Mouse (Mus musculus) heart, adult 2 months (tissue): Measurements from ENCODE around the gene Acaca. TPM values are rescaled to one million over a fixed set of nuclear protein-coding genes. Genes with fewer than 3 reads are reported as not detected.

ENCODE experiments used
- DNase-seq, 2 experiments: peaks; one replicate each; pipeline ENCODE4 v3.0.0; 2021
- H3K27ac ChIP-seq: fragments of 200-600 bp; 2 replicates; pipeline ENCODE4 v1.8.1; 2022
- H3K27me3 ChIP-seq: fragments of 200-500 bp; 2 replicates; pipeline ENCODE4 v1.6.1; 2012; ENCODE audit warnings: mild to moderate bottlenecking, low read length, inconsistent platforms, mixed read lengths; ENCODE audit not compliant: control insufficient read depth, insufficient read depth
- H3K36me3 ChIP-seq: fragments of 200-500 bp; 2 replicates; pipeline ENCODE4 v1.6.1; 2012; ENCODE audit warnings: low read length, inconsistent platforms; ENCODE audit not compliant: control insufficient read depth, insufficient read depth
- H3K4me1 ChIP-seq: fragments of 200-500 bp; 2 replicates; pipeline ENCODE4 v1.6.1; 2011; ENCODE audit warnings: low read length; ENCODE audit not compliant: control insufficient read depth, insufficient read depth
- H3K4me3 ChIP-seq: fragments of 200-600 bp; 2 replicates; pipeline ENCODE4 v1.8.1; 2022
- H3K79me2 ChIP-seq: fragments of 200-500 bp; replicated peaks from 2 replicates; pipeline ENCODE4 v1.6.1; 2012; ENCODE audit warnings: mild to moderate bottlenecking, inconsistent platforms, low read length, moderate library complexity, mixed read lengths; ENCODE audit not compliant: control insufficient read depth, insufficient read depth
- H3K9ac ChIP-seq: fragments of 200-500 bp; 2 replicates; pipeline ENCODE4 v1.6.1; 2012; ENCODE audit warnings: low read depth, mild to moderate bottlenecking, control low read depth, inconsistent platforms, low read length, mixed read lengths
- CTCF ChIP-seq: fragments of 200-600 bp; IDR thresholded peaks from 2 replicates; pipeline ENCODE4 v1.8.1; 2022; ENCODE audit warnings: antibody characterized with exemption, mild to moderate bottlenecking, moderate library complexity
- EP300 ChIP-seq: fragments of 200-500 bp; IDR thresholded peaks from 2 replicates; pipeline ENCODE4 v1.6.1; 2011; ENCODE audit warnings: low read depth, low read length, control low read depth; ENCODE audit not compliant: insufficient read depth
- POLR2A ChIP-seq: fragments of 200-500 bp; IDR thresholded peaks from 2 replicates; pipeline ENCODE4 v1.6.1; 2011; ENCODE audit warnings: mild to moderate bottlenecking, low read depth, low read length, control low read depth; ENCODE audit not compliant: insufficient read depth
- WGBS: fragments of 180-500 bp; shearing (Covaris S2); methylation state at CpG from one replicate; pipeline ENCODE4 v1.1.7; 2018; 5-methylcytosine and 5-hydroxymethylcytosine counted together
- intact Hi-C: fragments of 180-260 bp; cut with DNase I; formaldehyde crosslinking; loops from one replicate; pipeline ENCODE4 v1.15.1; 2025
- polyA plus RNA-seq: library from polyadenylated mRNA; depleted of rRNA; stranded (reverse); fragments of >200 nt; gene quantifications from 2 replicates; pipeline ENCODE4 v1.2.3, GENCODE M21; 2012
- total RNA-seq, 2 experiments: library from RNA; stranded (reverse); gene quantifications; 2 replicates each; pipeline ENCODE4 v1.2.3; 2021

Gene Acaca
- total and polyA plus RNA-seq, 3 experiments, result 19.4 to 25.9 (median 20.0) TPM

DNA sequence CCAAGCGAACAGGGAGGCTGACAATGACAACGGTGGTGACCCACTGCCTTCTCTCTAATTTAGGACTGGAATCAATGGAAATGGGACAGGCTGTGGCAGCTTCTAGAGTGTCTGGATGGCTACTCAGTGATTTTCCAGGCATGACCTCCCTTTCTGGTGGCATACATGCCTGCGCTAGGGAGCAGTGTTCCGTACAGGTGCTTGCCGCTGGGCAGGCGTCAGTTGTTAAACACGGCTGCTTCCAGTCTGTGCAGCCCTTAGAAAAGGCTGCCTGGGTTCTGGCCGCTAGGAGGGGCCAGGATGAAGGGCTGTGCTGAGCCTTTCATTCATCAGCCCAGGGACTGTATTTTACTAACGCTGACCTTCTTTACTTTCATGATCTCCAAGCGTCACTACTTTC lies 63.8 kb downstream of the Acaca start:
- no peak for TF ChIP-seq CTCF
- intact Hi-C loops, result no loop called here
- Histone ChIP-seq H3K27ac (no peak overlapping the region), H3K9ac (no peak overlapping the region), H3K4me1 (no peaks in the 10 kb centered on the region), H3K36me3 (no peaks in the 10 kb centered on the region), H3K4me3 (no peak overlapping the region), H3K79me2 (no peaks in the 10 kb centered on the region), H3K27me3 (no peaks in the 10 kb centered on the region)
- 81% methylated on average over 10 of the region's 10 CpGs for WGBS
- DNase-seq, result no peak

GRCm38 (mm10) chr11:84194751-84195150 lies 65.3 kb downstream of the Acaca start:
- no peaks in the 10 kb centered on the region for H3K79me2 ChIP-seq
- intact Hi-C loops, result no loop called here
- TF ChIP-seq CTCF, result no peak
- TF ChIP-seq POLR2A, result no peak
- TF ChIP-seq EP300, result no peak
- H3K4me1 ChIP-seq, result no peaks in the 10 kb centered on the region
- H3K27ac ChIP-seq, result no peak overlapping the region
- WGBS, result 81% methylated on average over 3 of the region's 3 CpGs
- no peak for DNase-seq
- no peaks in the 10 kb centered on the region for H3K27me3 ChIP-seq
- no peak overlapping the region for H3K9ac ChIP-seq
- H3K4me3 ChIP-seq, result no peak overlapping the region
- no peaks in the 10 kb centered on the region for H3K36me3 ChIP-seq

GRCm38 (mm10) chr11:84197607-84198402 lies 68.3 kb downstream of the Acaca start:
- intact Hi-C loops, result no loop called here

GRCm38 (mm10) chr11:84205776-84206175 lies 76.3 kb downstream of the Acaca start:
- no peaks in the 10 kb centered on the region for H3K4me1 ChIP-seq
- no peak overlapping the region for H3K9ac ChIP-seq
- no peak for DNase-seq
- H3K4me3 ChIP-seq, result no peak overlapping the region
- TF ChIP-seq EP300, result no peak
- no peak for TF ChIP-seq CTCF
- no peak for TF ChIP-seq POLR2A
- H3K36me3 ChIP-seq, result no peaks in the 10 kb centered on the region
- no peak overlapping the region for H3K27ac ChIP-seq
- intact Hi-C loops, result no loop called here
- no peaks in the 10 kb centered on the region for H3K79me2 ChIP-seq
- no peaks in the 10 kb centered on the region for H3K27me3 ChIP-seq
- 56% methylated on average over 4 of the region's 4 CpGs for WGBS

More at GRCm38 (mm10) chr11:84197607-84198402, 68.3 kb downstream of the Acaca start:
- no peaks in the 10 kb centered on the region for H3K79me2 ChIP-seq
- WGBS, result 64% methylated on average over 3 of the region's 3 CpGs
- H3K36me3 ChIP-seq, result no peaks in the 10 kb centered on the region
- H3K27me3 ChIP-seq, result no peaks in the 10 kb centered on the region
- peak; percentile 51 to 68 for DNase-seq
- H3K27ac ChIP-seq, result no peak overlapping the region
- H3K9ac ChIP-seq, result no peak overlapping the region
- no peaks in the 10 kb centered on the region for H3K4me1 ChIP-seq
- no peak overlapping the region for H3K4me3 ChIP-seq
- no peak for TF ChIP-seq CTCF
- peak; percentile 74 for TF ChIP-seq EP300

- no peak overlapping the region for H3K9ac ChIP-seq
- no peaks in the 10 kb centered on the region for H3K36me3 ChIP-seq
- H3K27ac ChIP-seq, result no peak overlapping the region
- no peak for TF ChIP-seq POLR2A
- no peak for TF ChIP-seq CTCF
- no peak for TF ChIP-seq EP300
- no peaks in the 10 kb centered on the region for H3K79me2 ChIP-seq
- intact Hi-C loops, result no loop called here
- H3K4me3 ChIP-seq, result no peak overlapping the region
- DNase-seq, result no peak
- H3K27me3 ChIP-seq, result no peaks in the 10 kb centered on the region
- 98% methylated on average over 6 of the region's 6 CpGs for WGBS
- no peaks in the 10 kb centered on the region for H3K4me1 ChIP-seq
Observed at GRCm38 (mm10) chr11:84210876-84211275, 81.4 kb downstream of the Acaca start.

DNA sequence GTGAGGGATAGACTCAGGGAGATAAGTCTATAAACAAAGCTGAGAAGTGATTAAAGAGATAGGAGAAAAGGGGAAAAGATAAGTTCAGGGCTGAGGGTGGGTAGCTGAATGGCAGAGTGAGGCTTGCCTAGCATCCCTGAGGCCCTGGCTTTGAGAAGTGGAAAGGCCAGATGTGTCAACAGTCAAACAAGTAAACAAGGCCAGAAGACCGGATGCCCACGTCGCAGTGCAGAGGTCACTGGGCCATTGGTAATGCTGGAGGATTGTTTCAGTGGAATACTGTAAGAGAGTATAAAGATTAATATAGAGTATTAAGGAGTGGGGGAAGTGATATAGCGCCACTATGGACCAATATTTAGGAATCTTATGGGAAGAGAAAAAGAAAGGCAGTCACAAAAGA lies 89.5 kb downstream of the Acaca start:
- Histone ChIP-seq H3K79me2 (no peaks in the 10 kb centered on the region), H3K4me3 (no peak overlapping the region), H3K27me3 (no peaks in the 10 kb centered on the region), H3K4me1 (no peaks in the 10 kb centered on the region), H3K36me3 (no peaks in the 10 kb centered on the region), H3K27ac (no peak overlapping the region), H3K9ac (no peak overlapping the region)
- intact Hi-C loops, result no loop called here
- 75% methylated on average over 4 of the region's 4 CpGs for WGBS
- DNase-seq, result no peak
- no peak for TF ChIP-seq CTCF
- no peak for TF ChIP-seq POLR2A
- TF ChIP-seq EP300, result no peak
